Mouse (Mus musculus): ENCODE measurements at regions not wholly inside any gene's neighbourhood (a gene's known extent, or its start where the extent isn't known, plus 50 kb on each side); places are given as distances from the start of the nearest gene placed in this dataset.

DNA sequence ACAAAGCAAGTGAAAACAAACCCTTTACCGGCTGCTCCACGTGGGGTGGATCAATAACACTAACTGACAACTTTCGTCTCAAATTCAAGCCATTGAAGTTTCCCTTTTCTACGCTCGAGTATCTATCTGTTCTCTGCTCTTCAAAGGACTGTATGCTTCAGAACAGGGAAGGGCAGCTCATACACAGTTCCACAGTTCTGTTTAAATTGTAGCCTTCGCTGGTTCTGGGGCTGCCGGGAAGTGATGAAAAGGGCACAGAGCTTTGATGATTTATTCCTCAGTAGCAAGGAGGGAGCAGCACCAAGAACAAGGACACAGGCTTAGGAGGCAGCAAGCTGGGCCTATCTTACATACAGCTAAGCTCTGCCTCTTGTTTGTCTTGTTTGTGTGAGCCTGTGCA lies 532.6 kb downstream of the Prim2 start:
- no peaks in the 10 kb centered on the region for H3K36me3 ChIP-seq (replicated peaks in 1 of 2; ENCODE audit: control insufficient read depth in 1 of 2, insufficient read depth in 1 of 2, low read length in 1 of 2)
- no peaks in the 10 kb centered on the region for H3K79me2 ChIP-seq (replicated peaks; ENCODE audit: control insufficient read depth, extremely low read depth, insufficient read depth, poor library complexity, severe bottlenecking)
- H3K4me3 ChIP-seq (replicated peaks in 1 of 3; ENCODE audit: low read depth in 2 of 3, low read length in 2 of 3, poor library complexity in 1 of 3), result no peak overlapping the region
- in situ Hi-C loops (cut with MboI; ENCODE audit: low pct_ligation_motif_present, low pct_unique_long_range_greater_than_20kb, low sequenced_read_pairs), result no loop called here
- no peak for DNase-seq (ENCODE audit: extremely low read depth)
- TF ChIP-seq ZC3H11A (IDR thresholded peaks at IDR 0.05; ENCODE audit: low read depth, low read length) (no peak), CHD1 (IDR thresholded peaks at IDR 0.05; ENCODE audit: low read depth, low read length) (no peak), HCFC1 (IDR thresholded peaks at IDR 0.05; ENCODE audit: low read depth, low read length) (no peak), USF1 (IDR thresholded peaks at IDR 0.05; ENCODE audit: low read depth, low read length) (no peak), GABPA (IDR thresholded peaks at IDR 0.05; ENCODE audit: insufficient replicate concordance, low read depth, low read length) (no peak), IRF4 (IDR thresholded peaks at IDR 0.05; ENCODE audit: low read depth, low read length) (no peak)
- no peaks in the 10 kb centered on the region for H3K27me3 ChIP-seq (replicated peaks)
- H3K9ac ChIP-seq (ENCODE audit: insufficient read depth, low read depth), result no peak overlapping the region
- H3K4me2 ChIP-seq (ENCODE audit: insufficient read depth, low read depth, poor library complexity, severe bottlenecking), result no peak overlapping the region
- H3K4me1 ChIP-seq (ENCODE audit: control insufficient read depth in 1 of 2, insufficient read depth in 2 of 2), result peaks cover 0 to 2% of the 10 kb centered on the region in 2 experiments; a peak in 1 of 4 replicates
- no peaks in the 10 kb centered on the region for H3K9me3 ChIP-seq (replicated peaks; ENCODE audit: low read length)
- no peak overlapping the region for H3K27ac ChIP-seq (ENCODE audit: insufficient read depth, low read depth)
- dilution Hi-C loops (cut with MboI; ENCODE audit: extremely low pct_ligation_motif_present, extremely low pct_unique_long_range_greater_than_20kb, low sequenced_read_pairs), result no loop called here

DNA sequence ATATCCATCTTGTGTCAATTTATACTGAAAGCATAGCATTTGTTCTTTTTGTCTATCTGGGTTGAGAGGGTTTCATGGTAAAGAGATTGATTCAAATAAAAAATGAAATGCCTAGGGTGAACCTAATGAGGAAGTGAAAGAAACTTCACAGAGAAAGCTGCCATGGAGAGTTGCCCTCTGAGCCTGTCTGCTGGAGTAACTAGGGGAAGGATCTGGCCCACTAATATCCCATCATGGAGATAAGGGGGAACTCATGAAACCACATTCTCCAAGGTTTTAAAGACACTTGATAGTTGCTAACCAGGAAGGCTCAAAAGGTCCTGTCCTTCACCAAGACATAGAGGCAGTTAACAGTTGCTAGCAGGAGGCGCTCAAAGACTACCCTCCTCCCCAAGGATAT lies 539.2 kb downstream of the Prim2 start:
- no peaks in the 10 kb centered on the region for H3K36me3 ChIP-seq (replicated peaks in 1 of 2; ENCODE audit: control insufficient read depth in 1 of 2, insufficient read depth in 1 of 2, low read length in 1 of 2)
- no peak overlapping the region for H3K27ac ChIP-seq (ENCODE audit: insufficient read depth, low read depth)
- no peak overlapping the region for H3K9ac ChIP-seq (ENCODE audit: insufficient read depth, low read depth)
- dilution Hi-C loops (cut with MboI; ENCODE audit: extremely low pct_ligation_motif_present, extremely low pct_unique_long_range_greater_than_20kb, low sequenced_read_pairs) (no loop called here), in situ Hi-C loops (cut with MboI; ENCODE audit: low pct_ligation_motif_present, low pct_unique_long_range_greater_than_20kb, low sequenced_read_pairs) (no loop called here)
- H3K79me2 ChIP-seq (replicated peaks; ENCODE audit: control insufficient read depth, extremely low read depth, insufficient read depth, poor library complexity, severe bottlenecking), result no peaks in the 10 kb centered on the region
- H3K4me3 ChIP-seq (replicated peaks in 1 of 3; ENCODE audit: low read depth in 2 of 3, low read length in 2 of 3, poor library complexity in 1 of 3), result no peak overlapping the region
- no peak for TF ChIP-seq NELFE (IDR thresholded peaks at IDR 0.05; ENCODE audit: low read depth, low read length)
- no peak for TF ChIP-seq JUND (conservative IDR thresholded peaks at IDR 0.05; ENCODE audit: low read depth, low read length)
- TF ChIP-seq MYC (IDR thresholded peaks at IDR 0.05; ENCODE audit: low read depth, low read length), result no peak
- no peaks in the 10 kb centered on the region for H3K9me3 ChIP-seq (replicated peaks; ENCODE audit: low read length)
- H3K4me1 ChIP-seq (ENCODE audit: control insufficient read depth in 1 of 2, insufficient read depth in 2 of 2), result no peaks in the 10 kb centered on the region
- no peak for DNase-seq (ENCODE audit: extremely low read depth)
- no peak overlapping the region for H3K4me2 ChIP-seq (ENCODE audit: insufficient read depth, low read depth, poor library complexity, severe bottlenecking)
- H3K27me3 ChIP-seq (replicated peaks), result no peaks in the 10 kb centered on the region

DNA sequence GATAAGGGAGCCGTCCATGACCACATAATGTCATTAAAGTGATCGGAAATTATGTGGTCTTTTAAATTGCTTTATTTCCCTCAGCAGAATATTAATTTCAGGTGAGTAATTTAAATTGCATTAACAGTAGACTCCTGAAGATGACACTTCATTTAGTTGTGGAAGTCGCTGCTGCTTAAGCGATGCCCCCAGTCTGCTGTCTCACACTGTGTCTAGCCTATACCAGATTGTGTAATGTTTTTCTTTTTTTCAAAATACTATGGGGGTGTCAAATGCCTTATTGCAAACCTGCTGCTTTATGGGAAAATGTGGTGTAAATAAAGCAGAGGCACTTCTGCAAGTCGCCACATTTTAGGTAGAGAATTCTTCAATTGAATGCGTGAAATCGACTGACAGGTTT lies 544.5 kb downstream of the Prim2 start:
- Histone ChIP-seq H3K9ac (ENCODE audit: insufficient read depth, low read depth) (no peak overlapping the region), H3K36me3 (replicated peaks in 1 of 2; ENCODE audit: control insufficient read depth in 1 of 2, insufficient read depth in 1 of 2, low read length in 1 of 2) (no peaks in the 10 kb centered on the region), H3K4me1 (ENCODE audit: control insufficient read depth in 1 of 2, insufficient read depth in 2 of 2) (no peaks in the 10 kb centered on the region), H3K9me3 (replicated peaks; ENCODE audit: low read length) (no peaks in the 10 kb centered on the region), H3K4me2 (ENCODE audit: insufficient read depth, low read depth, poor library complexity, severe bottlenecking) (no peak overlapping the region), H3K27me3 (replicated peaks) (no peaks in the 10 kb centered on the region), H3K27ac (ENCODE audit: insufficient read depth, low read depth) (no peak overlapping the region), H3K79me2 (replicated peaks; ENCODE audit: control insufficient read depth, extremely low read depth, insufficient read depth, poor library complexity, severe bottlenecking) (no peaks in the 10 kb centered on the region), H3K4me3 (replicated peaks in 1 of 3; ENCODE audit: low read depth in 2 of 3, low read length in 2 of 3, poor library complexity in 1 of 3) (no peak overlapping the region)
- in situ Hi-C loops (cut with MboI; ENCODE audit: low pct_ligation_motif_present, low pct_unique_long_range_greater_than_20kb, low sequenced_read_pairs) (no loop called here), dilution Hi-C loops (cut with MboI; ENCODE audit: extremely low pct_ligation_motif_present, extremely low pct_unique_long_range_greater_than_20kb, low sequenced_read_pairs) (no loop called here)
- DNase-seq (ENCODE audit: extremely low read depth), result no peak
- TF ChIP-seq MYC (IDR thresholded peaks at IDR 0.05; ENCODE audit: low read depth, low read length), result no peak
- no peak for TF ChIP-seq KAT2A (IDR thresholded peaks at IDR 0.05; ENCODE audit: insufficient replicate concordance, low read length)
- no peak for TF ChIP-seq GABPA (IDR thresholded peaks at IDR 0.05; ENCODE audit: insufficient replicate concordance, low read depth, low read length)
- TF ChIP-seq UBTF (IDR thresholded peaks at IDR 0.05; ENCODE audit: low read depth, low read length), result no peak
- TF ChIP-seq USF1 (IDR thresholded peaks at IDR 0.05; ENCODE audit: low read depth, low read length), result no peak
- no peak for TF ChIP-seq USF2 (conservative IDR thresholded peaks at IDR 0.05; ENCODE audit: low read depth, low read length)
- no peak for TF ChIP-seq POLR2A (IDR thresholded peaks at IDR 0.05; ENCODE audit: low read depth, low read length)
- no peak for TF ChIP-seq MAFK (IDR thresholded peaks at IDR 0.05; ENCODE audit: insufficient replicate concordance, low read length)
- TF ChIP-seq MAZ (IDR thresholded peaks at IDR 0.05; ENCODE audit: low read depth, low read length), result no peak
- TF ChIP-seq JUND (conservative IDR thresholded peaks at IDR 0.05; ENCODE audit: low read depth, low read length), result no peak
- TF ChIP-seq ZNF384 (IDR thresholded peaks at IDR 0.05; ENCODE audit: low read depth, low read length), result no peak
- TF ChIP-seq ZKSCAN1 (IDR thresholded peaks at IDR 0.05; ENCODE audit: borderline replicate concordance, low read depth, low read length), result no peak
- TF ChIP-seq CHD1 (IDR thresholded peaks at IDR 0.05; ENCODE audit: low read depth, low read length), result no peak
- TF ChIP-seq POLR2AphosphoS2 (IDR thresholded peaks at IDR 0.05; ENCODE audit: low read depth, low read length), result no peak
